Mouse (Mus musculus): Measurements from ENCODE around the gene Grm7.

Gene Grm7

DNA sequence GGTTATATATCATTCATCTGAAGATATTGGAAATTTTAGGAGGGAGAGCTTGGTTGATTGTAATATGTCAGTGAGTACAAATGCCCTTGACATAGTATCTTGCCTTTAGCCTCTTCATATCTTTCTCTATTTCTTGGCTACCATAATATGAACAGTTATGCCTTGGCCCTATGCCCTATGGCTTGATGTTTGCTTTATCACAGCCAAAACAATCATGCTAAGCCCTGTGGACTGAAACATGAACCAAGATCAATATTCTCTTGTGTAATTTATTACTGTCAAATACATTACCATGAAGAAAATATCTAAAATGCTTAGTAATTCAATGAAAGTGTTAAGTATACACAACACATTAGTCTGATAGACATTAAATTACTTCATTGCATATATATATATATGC lies 222.9 kb downstream of the Grm7 start:
- in situ Hi-C loops (cut with MboI, MseI): no loop called here

DNA sequence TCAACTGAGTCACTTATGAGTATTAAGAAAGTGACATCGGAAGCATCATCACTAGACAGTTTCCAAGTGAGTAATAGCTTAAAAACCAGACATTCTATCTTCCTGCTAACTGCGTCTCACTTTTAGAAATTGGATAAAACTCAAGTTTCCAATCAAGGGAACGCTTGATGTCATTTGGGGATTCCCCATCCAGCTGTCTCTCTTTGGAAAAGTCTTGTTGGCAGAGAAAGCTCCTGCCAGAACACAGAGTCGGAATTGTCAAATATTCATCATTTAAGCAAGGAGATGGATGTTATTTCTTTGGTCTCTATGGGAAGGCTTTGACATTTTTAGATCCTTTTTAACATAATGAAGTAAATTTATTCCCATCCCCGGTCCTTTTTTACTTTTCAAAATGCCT lies 336.6 kb downstream of the Grm7 start:
- in situ Hi-C loops (cut with MboI, MseI): no loop called here

DNA sequence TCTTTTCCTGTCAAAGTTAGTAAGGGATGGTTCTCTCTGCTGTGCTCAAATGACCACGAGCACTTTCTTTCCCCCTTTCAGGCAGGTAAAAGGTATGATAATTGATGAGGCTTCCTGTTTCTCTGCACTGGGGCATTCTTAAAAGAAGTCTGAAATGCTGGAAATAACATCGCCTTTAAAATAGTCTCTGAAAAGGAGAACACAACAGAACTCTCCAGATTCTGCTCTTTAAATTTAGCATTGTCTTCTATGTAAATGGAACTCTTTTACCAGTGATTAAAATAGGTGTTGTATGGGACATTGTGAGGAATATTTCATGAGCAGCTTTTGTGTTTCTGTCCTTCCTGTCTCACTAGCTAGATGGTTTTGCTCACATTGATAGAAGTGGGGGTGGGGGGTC lies 393.7 kb downstream of the Grm7 start:
- in situ Hi-C loops (cut with MboI, MseI): no loop called here

DNA sequence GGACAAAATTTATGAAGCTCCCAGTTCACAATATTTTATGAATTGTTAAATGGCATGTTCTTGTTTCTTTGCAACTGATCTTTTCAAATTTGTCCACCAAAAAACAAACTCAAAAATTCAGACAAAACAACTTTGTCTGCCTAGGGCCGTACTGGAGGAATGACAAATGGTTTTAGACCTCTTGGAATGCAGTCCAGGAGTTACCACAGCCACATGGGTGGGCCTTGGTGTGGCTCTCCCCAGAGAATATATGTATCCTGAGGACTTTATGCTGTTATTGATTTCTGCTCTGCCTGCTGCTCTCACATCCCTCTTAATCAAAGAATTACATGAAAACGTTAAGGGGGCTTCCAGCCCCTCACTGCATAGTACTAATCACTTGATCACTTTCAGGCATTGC lies 400.5 kb downstream of the Grm7 start:
- in situ Hi-C loops (cut with MboI, MseI): no loop called here

DNA sequence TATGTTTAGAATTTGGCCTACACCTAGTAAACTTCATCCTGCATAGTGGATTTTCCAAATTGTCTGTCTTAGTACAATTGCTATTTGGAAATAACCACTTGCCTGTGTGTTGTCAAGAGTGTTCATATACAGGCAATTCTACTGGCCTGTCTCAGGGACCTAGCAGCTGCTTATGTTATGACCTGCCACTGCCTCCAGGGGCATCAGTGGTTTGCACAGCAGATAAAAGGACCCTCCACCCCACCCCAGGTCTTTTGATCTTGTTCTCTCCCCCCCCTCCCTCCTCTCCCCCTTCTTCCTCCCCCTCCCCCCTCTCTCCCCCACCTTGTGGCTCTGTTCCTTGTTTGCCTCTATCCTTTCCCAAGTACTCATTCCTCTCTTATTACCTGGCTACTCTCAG lies 403.9 kb downstream of the Grm7 start:
- in situ Hi-C loops (cut with MboI, MseI): no loop called here

DNA sequence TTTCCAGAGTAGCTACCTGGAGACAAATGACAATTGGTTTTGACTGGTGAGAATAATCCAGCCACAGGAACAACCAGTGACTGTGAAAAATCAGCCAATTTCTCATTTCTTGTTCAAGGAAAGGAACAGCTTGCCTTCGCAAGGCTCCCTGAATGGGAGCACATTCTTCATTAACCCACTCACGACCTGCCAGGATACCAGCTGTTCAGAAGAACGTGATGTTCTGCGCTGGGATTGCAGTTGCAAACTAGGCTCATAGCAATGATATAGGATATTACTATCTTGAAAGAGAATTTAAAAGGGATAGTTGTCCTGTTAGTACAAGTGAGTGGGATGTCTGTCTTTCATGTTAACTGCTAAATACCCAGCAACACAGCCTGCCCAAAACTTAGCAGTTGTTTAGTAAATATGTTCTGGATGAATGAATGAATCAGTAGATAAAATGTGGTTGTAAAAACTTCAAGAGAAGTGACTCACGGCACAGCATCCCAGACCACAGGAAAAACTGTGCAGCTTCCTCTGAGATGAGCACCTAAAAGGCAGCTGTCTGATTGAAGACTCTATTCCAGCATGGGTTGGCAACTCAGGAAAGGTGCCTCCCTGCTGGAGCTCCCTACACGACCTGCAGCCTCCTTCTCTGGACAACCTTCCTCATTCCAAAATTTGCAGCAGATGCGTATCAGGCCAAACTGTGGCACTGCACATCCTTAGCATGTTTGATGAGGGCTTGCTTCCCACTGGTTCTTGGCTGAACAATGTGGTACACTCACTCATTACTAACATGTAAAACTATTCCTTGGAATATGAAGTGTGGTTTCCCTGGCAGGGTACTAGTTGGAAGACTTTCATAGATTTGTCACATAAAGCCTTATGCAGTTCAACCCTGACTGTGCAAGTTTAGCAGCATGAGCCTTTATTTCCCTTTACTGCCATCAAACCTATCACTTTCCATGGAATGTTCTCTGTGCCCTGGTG lies 408.9 kb downstream of the Grm7 start:
- in situ Hi-C loops (cut with MboI, MseI): no loop called here

DNA sequence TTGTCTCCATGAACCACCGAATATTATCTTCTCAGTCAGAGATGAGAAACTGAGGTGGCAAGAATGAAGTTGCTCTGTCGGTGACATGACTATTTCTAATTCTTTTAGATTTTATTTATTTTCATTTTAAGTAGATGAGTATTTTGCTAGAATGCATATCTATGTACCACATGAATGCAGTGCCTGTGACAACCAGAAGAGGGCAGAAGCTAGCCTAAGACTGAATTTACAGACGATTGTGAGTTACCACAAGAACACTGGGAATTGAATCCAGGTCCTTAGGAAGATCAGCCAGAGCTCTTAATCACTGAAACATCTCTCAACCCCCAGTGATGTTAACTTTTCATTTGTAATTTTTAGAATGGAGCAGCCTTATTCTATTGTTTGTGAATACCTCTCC lies 412.4 kb downstream of the Grm7 start:
- in situ Hi-C loops (cut with MboI, MseI): no loop called here

DNA sequence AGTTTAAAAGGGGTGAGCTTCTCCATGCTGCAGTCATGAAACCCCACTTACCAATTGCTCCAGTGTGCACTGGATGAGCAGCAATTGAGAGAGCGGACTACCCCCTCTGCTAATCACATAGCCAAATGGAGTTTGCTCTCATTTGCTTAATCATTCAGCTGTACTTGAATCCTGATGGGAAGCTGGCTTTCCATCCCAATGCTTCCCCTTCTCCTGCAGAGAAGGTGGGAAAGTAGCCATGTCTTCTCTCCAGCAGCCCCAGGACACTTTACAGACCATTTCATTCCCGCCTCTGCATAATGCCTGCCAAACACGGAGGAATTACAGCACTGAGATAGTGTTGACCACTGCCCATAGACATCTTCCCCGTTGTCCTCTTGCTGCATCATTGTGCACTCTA lies 414.6 kb downstream of the Grm7 start:
- in situ Hi-C loops (cut with MboI, MseI): no loop called here

DNA sequence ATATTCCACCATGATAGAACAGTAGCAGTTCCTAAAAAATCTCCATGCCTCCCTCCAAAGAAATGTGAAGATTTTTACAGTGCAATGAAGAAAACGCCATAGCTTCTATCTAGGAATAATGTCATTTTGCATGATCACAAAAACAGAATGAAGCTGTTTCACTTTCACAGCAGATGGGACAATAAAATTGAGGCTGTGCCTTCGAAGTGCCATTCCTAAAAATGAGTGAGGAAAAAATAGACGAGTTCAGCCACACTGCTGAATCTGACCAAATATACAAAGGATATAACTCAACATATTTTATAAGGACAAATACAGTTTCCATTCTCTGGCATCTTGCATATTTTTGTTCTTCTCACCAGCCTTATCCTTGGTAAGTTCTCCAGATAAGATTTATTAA lies 439.2 kb downstream of the Grm7 start:
- in situ Hi-C loops (cut with MboI, MseI): no loop called here

DNA sequence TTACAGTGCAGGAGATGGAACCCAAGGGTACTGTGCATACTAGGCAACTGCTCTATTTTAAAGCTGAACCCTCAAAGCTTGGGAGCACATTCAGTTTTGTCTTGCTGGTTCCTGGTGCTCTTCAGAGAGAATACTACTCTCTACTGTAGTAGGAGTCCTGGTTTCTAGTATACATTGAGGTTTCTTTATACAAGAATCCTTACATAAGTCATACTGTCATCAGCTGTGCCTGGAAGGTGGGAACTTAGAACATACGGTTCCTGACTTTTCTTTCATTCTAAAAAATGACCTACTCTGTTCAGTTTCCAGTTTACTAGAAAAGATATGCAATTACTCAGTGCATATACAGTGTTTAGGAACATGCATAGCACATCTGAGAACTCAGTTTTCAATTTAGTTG lies 449.4 kb downstream of the Grm7 start:
- in situ Hi-C loops (cut with MboI, MseI): no loop called here

DNA sequence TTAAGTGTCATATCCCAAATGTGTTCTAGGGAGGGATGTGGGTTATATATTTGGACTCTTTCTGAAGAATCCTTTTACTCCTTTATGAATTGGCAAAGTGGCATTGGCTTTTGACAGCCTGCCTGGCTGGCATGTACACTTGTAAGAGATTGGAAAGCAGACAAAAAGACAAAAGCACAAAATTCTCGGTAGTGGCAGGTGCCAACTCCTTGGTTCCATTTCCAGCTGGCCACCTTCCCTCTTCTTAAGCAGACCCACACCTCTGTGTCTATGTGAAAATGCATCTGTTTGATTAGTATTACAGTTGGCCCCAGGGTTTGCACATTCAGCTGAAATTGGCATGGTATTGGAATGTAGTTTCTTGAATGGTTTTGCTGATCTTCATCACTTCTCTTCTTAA lies 460.1 kb downstream of the Grm7 start:
- in situ Hi-C loops (cut with MboI, MseI): no loop called here

DNA sequence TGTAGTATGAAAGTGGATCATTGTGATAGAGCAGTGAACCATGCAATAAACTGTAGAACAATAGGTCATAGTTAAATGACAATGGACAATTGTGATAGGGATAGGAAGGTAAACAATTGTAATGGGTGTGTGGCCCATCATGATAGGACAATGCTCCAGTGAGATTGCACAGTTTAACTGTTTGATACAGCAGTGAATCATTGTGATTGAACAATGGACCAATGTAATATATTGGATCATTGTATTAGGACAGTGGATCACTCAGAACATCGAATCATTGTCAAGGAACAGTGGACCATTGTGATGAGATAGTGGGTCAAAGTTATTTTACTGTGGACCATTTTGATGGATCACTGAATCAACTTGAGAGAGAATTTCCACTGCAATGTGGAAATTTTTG lies 515.7 kb downstream of the Grm7 start:
- in situ Hi-C loops (cut with MboI, MseI): no loop called here

DNA sequence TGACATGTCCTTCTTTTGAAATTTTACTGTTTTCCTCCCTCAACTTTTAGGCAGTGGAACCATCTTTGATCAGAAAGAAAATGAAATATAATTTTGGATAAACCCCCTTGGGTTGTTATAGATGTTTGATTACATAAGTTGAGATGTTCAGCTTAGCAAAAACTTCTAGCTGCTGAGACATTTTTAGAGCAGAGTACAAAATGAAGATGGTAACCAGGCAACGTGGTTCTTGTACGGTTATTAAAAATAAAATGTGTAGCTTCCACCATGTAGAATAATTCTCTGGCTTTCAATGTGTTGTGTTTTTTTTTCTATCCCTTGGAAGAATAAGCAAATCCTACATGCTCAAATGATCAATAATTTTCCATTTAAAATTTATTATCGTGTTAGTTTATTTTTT lies 550.0 kb downstream of the Grm7 start:
- in situ Hi-C loops (cut with MboI, MseI): loop anchor here (10.0 kb wide), 1 partner anchor 1921 kb away; no protein-coding TSS in a partner anchor

DNA sequence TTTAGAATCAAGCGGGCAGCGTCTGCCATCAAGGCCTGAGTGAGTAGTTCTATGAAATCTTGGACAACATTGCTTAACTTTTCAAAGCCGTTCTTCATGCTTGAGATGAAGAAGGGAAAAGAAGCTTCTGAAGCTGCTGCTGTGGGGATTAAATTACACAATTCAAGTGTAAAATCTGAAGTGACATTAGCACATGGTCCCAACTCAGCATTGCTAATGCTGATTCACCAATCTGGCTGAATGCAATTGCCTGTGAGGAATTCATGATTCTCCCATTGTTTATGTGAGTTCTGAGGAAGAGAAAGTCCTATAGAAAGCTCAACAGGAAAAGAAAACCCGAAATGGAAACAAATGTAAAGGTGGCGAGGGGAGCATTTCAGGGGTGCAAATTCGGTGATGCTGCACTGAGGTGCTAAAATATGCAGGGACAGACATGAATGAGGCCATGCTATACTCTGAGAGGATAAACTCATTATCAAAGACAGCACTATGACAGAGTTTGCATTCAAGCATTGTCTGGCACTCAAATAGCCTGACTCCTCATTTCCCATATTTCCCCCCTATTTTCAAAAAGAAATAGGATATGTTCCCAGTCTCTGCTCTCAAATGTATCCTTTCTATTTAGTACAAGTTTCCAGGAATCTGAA lies 575.8 kb downstream of the Grm7 start:
- in situ Hi-C loops (cut with MboI, MseI): no loop called here

DNA sequence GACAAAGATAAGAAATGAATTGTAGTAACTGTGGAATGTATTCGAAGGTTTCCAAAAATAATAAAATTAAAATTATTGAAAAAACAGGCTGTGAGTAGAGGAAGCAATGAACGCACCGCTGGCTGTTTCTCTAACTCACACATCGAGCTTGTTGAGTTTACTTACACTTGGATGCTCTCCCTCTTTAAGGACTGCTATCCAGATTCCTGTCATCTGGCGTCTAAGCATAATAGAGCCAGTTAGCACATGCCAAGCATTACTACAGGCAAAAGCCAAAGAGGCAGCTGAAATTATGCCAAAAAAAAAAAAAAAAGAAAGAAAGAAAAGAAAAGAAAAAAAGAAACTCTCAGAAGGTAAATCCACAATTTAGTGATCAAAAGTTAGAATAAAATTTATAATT lies 609.8 kb downstream of the Grm7 start:
- in situ Hi-C loops (cut with MboI, MseI): no loop called here

DNA sequence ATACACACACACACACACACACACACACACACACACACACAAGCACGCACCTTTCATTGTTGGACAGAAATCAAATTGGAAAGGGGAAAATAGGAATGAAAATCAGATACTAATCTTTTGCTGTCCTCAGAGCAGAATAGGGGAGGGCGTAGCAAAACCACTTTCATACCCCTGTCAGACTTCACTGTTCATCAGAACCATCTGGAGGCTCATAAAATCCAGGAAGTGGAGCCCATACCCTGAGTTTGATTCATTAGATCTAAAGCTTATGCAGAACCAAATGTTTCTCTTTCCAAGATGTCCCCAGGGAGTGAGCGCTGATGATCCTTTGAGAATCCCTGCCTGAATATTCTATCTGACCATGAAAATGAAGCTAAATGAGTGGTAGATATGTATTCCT lies 611.6 kb downstream of the Grm7 start:
- in situ Hi-C loops (cut with MboI, MseI): no loop called here

DNA sequence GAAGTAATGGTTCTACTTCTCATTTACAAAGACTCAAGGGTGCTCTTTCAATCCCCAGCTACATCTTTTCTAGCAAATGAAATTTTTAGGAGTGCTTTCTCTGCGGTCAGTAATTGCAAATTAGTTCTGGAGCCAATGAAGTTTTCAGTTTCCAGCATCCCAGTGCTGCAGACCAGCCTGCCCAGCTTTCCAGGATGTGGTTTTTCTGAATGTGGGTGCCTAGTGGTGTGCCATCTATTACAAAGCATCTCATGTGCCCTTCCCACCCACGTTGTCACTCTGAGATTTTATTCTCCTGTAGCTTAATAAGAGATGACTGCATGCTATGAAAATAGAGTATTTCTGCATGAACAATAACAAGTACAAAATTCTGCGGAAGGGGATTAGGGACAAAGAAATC lies 612.9 kb downstream of the Grm7 start:
- in situ Hi-C loops (cut with MboI, MseI): no loop called here

DNA sequence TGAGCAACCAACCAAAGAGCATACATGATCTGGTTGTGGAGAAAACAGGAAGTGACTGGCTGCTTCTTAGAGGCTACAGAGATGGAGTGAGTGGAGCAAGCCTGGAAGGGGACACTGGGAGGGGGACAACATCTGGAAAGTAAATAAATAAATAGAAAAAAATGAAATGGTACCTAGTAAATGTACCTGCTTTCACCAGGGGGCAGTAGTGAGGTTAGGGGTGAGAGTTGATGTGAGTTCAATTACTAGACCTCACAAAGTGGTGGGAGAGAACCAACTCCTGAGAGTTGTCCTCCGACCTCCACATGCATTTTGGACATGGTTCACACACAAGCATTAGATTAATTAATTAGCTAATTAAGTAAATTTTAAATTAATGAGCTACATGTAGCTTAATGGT lies 615.8 kb downstream of the Grm7 start:
- in situ Hi-C loops (cut with MboI, MseI): no loop called here

DNA sequence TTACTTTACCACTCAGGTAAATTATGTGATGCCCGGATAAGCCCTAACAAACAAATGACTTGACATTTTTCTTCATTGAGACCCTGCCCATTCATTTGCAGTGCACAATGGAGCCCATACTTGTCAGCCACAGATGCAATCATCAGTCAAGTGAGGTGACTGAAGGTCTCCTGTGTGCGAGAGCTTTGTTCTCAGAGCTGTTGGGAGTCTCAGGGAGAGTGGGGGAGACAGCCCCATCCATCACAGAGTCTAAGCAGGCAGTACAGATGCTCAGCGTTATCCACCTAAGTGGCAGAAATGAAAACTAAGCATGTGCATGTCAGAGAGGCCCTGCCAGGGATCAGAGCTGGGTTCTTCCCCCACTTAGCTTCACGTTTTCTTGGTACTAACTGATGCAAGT lies 631.3 kb downstream of the Grm7 start:
- in situ Hi-C loops (cut with MboI, MseI): no loop called here

DNA sequence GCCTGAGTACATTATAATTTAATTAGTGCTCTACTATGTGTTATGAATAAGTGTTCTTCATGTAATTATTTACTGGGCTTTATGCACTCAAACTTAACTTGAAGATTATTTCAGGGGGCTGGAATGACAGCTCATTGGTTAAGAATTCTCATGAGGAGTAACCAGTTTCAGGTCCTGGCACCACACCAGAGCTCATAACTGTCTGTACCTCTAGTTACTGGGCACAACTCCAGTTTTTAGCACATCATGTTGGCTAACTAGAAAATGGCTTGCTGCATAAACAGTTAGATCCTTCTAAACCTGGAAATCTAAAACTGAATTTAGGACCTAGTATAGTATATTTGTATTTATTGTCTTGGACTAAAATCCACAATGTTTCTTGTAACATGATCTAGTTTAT lies 633.1 kb downstream of the Grm7 start:
- in situ Hi-C loops (cut with MboI, MseI): no loop called here

DNA sequence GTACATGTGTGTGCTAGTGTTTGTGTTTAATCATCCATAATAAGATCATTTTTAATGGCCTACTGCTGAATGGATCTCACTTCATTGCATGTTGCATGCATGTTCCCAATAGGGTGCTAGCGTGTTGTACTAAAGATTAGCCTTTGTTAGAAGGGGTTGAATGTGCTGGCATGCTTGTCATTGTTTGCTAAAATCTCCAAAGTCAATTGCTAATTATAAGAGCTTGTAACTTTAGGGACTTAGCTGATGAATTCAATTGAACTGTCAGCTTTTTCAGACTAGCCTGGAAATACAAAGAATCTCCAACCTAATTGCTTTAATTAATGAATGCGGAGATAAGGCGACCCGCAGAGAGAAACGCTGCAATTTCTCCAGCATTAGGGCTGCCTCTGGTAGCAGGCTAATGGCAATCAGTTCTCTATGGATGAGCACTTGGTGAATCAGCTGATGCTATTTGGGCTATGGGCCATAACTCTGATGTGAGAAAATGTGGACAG lies 648.2 kb downstream of the Grm7 start:
- in situ Hi-C loops (cut with MboI, MseI): no loop called here

DNA sequence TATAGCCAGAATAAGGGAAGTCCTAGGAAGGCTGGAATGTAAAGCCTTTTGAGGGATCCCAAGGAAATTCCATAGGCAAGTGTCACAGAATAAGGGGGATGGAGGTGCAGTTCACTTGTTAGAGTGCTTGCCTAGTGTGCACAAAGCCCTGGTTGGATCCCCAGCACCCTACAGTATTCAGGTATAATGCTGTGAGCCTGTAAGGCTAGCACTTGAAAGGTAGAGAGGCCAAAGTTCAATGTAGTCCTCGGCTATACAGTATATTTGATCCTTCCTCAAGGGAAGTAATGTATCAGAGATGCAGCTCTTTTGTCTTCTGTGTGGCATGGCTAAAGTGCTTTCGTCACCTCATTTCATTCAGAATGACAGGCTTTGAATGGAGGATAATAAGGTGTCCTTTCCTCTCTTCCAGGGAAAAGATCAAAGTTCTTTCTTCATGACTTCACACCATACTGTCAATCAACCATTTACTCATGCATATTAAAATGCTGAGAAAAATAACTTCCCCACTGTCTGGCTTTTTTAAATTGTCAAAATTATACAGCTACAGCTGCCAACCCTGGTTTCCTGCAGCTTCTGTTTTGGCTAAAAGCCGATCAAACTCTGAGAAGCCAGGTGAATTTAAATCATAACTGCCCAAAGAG lies 658.7 kb downstream of the Grm7 start:
- in situ Hi-C loops (cut with MboI, MseI): no loop called here

DNA sequence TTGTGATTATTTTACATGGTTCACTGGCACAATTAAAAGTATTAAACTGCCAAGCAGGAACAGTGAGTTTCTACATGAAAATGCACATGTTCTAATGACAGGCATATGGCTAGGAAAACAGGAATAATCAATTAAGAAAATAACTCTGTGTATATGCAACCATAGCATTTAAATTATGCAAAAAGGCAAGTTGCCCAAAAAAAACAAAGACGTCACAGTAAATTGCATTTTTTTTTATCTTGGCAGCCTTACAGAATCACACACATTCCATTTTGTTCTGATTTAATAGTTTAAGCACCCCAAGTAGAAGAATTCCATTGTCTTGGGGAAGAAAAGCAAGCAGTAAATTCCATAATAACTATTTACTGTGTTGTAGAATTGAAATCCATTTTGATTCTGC lies 716.3 kb downstream of the Grm7 start:
- in situ Hi-C loops (cut with MboI, MseI): no loop called here
